Comparison of ENCODE assay signal across 8 mouse cellular contexts in the genomic region with DNA sequence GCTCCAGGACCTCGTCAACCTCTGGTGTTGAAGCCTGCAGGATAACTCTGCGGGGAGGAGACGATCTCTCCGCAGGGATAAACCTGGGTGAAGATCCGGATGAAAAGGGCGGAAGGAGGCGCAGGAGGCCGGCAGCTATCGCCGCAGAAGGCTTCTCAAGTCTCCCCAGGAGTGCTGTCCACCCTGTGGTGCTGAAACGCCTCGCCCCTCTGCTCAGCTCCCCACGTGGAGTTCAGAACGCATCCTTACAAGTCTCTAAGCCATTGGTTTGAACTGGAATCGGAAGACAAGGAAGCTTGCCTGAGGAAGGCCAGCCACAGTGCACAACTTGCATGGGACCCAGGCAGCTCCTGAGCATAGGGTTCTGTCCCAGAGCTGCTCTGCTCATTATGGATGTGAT. TPM values are rescaled to one million over a fixed set of nuclear protein-coding genes. Genes with fewer than 3 reads are reported as not detected.
DNase-seq lines count a peak whose midpoint lies in the region; ATAC-seq lines count a peak whose summit lies in the region.

No protein-coding gene starts in this region.

- ATAC-seq in hindbrain, embryonic 11.5 days (ENCODE audit: low FRiP score): no peak
- no peak for ATAC-seq in limb, embryonic 13.5 days (ENCODE audit: low FRiP score, low read depth)
- ATAC-seq in midbrain, embryonic 15.5 days (replicated peaks): no peak

- H3K4me3 ChIP-seq in embryonic facial prominence, embryonic 10.5 days: peak overlapping the region; percentile 45
- peak overlapping the region; percentile 12; the same call in 1 of the 2 replicates for H3K4me3 ChIP-seq in hindbrain, embryonic 11.5 days (ENCODE audit: low read depth, low read length)
- H3K4me3 ChIP-seq in limb, embryonic 13.5 days: peak overlapping the region; percentile 24
- H3K4me3 ChIP-seq in midbrain, embryonic 15.5 days: no peak overlapping the region

- DNase-seq in gastrocnemius, postnatal 14 days: peak; percentile 65
- DNase-seq in gastrocnemius, postnatal 25 days: no peak
- DNase-seq in embryonic facial prominence, embryonic 10.5 days (ENCODE audit: low spot score): peak; percentile 89
- peak; percentile 78 for DNase-seq in hindbrain, embryonic 11.5 days (ENCODE audit: low spot score)
- peak; percentile 33 for DNase-seq in thymus, postnatal 25 days
- no peak for DNase-seq in MN1 (ENCODE audit: low spot score)

- H3K27me3 ChIP-seq in embryonic facial prominence, embryonic 10.5 days (replicated peaks; ENCODE audit: low read depth, poor library complexity, severe bottlenecking): peaks cover 33% of the 10 kb centered on the region
- H3K27me3 ChIP-seq in hindbrain, embryonic 11.5 days (ENCODE audit: control insufficient read depth, insufficient read depth, low read length): no peaks in the 10 kb centered on the region
- peaks cover 33% of the 10 kb centered on the region for H3K27me3 ChIP-seq in limb, embryonic 13.5 days
- no peaks in the 10 kb centered on the region for H3K27me3 ChIP-seq in midbrain, embryonic 15.5 days (replicated peaks)

- H3K27ac ChIP-seq in embryonic facial prominence, embryonic 10.5 days (replicated peaks): no peak overlapping the region
- H3K27ac ChIP-seq in hindbrain, embryonic 11.5 days (ENCODE audit: low read depth, low read length): no peak overlapping the region
- H3K27ac ChIP-seq in limb, embryonic 13.5 days: no peak overlapping the region
- no peak overlapping the region for H3K27ac ChIP-seq in midbrain, embryonic 15.5 days

- H3K9me3 ChIP-seq in embryonic facial prominence, embryonic 10.5 days: no peaks in the 10 kb centered on the region
- no peaks in the 10 kb centered on the region for H3K9me3 ChIP-seq in hindbrain, embryonic 11.5 days (ENCODE audit: control insufficient read depth, low read length)
- no peaks in the 10 kb centered on the region for H3K9me3 ChIP-seq in limb, embryonic 13.5 days
- H3K9me3 ChIP-seq in midbrain, embryonic 15.5 days: no peaks in the 10 kb centered on the region

- intact Hi-C loops in gastrocnemius, postnatal 14 days (cut with DNase I; ENCODE audit: low total_unique reads): no loop called here

- H3K36me3 ChIP-seq in embryonic facial prominence, embryonic 10.5 days (replicated peaks): no peaks in the 10 kb centered on the region
- H3K36me3 ChIP-seq in hindbrain, embryonic 11.5 days (ENCODE audit: control insufficient read depth, insufficient read depth, low read length): no peaks in the 10 kb centered on the region
- no peaks in the 10 kb centered on the region for H3K36me3 ChIP-seq in limb, embryonic 13.5 days
- no peaks in the 10 kb centered on the region for H3K36me3 ChIP-seq in midbrain, embryonic 15.5 days (replicated peaks)

- WGBS in embryonic facial prominence, embryonic 10.5 days: 2% methylated on average over 15 of the region's 15 CpGs
- WGBS in hindbrain, embryonic 11.5 days: under 1% methylated on average over 15 of the region's 15 CpGs
- WGBS in limb, embryonic 13.5 days: under 1% methylated on average over 15 of the region's 15 CpGs
- WGBS in midbrain, embryonic 15.5 days: 1% methylated on average over 15 of the region's 15 CpGs

- no peak overlapping the region for H3K9ac ChIP-seq in hindbrain, embryonic 11.5 days (ENCODE audit: low read depth, low read length)
- no peak overlapping the region for H3K9ac ChIP-seq in limb, embryonic 13.5 days
- no peak overlapping the region for H3K9ac ChIP-seq in midbrain, embryonic 15.5 days

- peaks cover 28% of the 10 kb centered on the region for H3K4me1 ChIP-seq in embryonic facial prominence, embryonic 10.5 days
- peaks cover 5% of the 10 kb centered on the region; the same call in 1 of the 2 replicates for H3K4me1 ChIP-seq in hindbrain, embryonic 11.5 days (replicated peaks; ENCODE audit: control insufficient read depth, insufficient read depth, low read length)
- peaks cover 5% of the 10 kb centered on the region for H3K4me1 ChIP-seq in limb, embryonic 13.5 days
- peaks cover 20% of the 10 kb centered on the region for H3K4me1 ChIP-seq in midbrain, embryonic 15.5 days

- peak overlapping the region; percentile 31; the same call in 1 of the 2 replicates for H3K4me2 ChIP-seq in hindbrain, embryonic 11.5 days (replicated peaks; ENCODE audit: low read depth, low read length)
- peak overlapping the region; percentile 53 for H3K4me2 ChIP-seq in limb, embryonic 13.5 days (replicated peaks)
- peak overlapping the region; percentile 40 for H3K4me2 ChIP-seq in midbrain, embryonic 15.5 days

RNA-seq across cellular contexts. Expression of gene Car4, which starts 13.6 kb away (rescaled TPM):
- 10 to 100 TPM; 18.3 to 28.3 TPM for total RNA-seq in gastrocnemius, postnatal 14 days (2021)
- total RNA-seq in gastrocnemius, postnatal 25 days (2021): 10 to 100 TPM; 10.2 to 13.5 TPM
- 2.9 and 5.1 TPM in 2 replicates for polyA plus RNA-seq in embryonic facial prominence, embryonic 10.5 days (2016; fragmentation: Nextera tagmentation; extraction: Ambion mirVana)
- 3.0 and 3.7 TPM in 2 replicates for polyA plus RNA-seq in hindbrain, embryonic 11.5 days (2014; fragmentation: Nextera tagmentation; extraction: Ambion mirVana)
- polyA plus RNA-seq in limb, embryonic 13.5 days (2015; fragmentation: Nextera tagmentation; extraction: Ambion mirVana): 0.23 and 0.26 TPM in 2 replicates
- 5.3 and 6.0 TPM in 2 replicates for polyA plus RNA-seq in midbrain, embryonic 15.5 days (2015; fragmentation: Nextera tagmentation; extraction: Ambion mirVana)

RNA-seq across cellular contexts. Expression of gene Znhit3, which starts 27.8 kb away (rescaled TPM):
- total RNA-seq in gastrocnemius, postnatal 14 days (2021): 10 to 100 TPM in 1 of 2 experiments, 1 to 10 TPM in 1; 9.5 to 11.2 TPM
- total RNA-seq in gastrocnemius, postnatal 25 days (2021): 10 to 100 TPM in 1 of 2 experiments, 1 to 10 TPM in 1; 9.6 to 10.2 TPM
- polyA plus RNA-seq in embryonic facial prominence, embryonic 10.5 days (2016; fragmentation: Nextera tagmentation; extraction: Ambion mirVana): 89.1 and 96.8 TPM in 2 replicates
- 68.5 and 71.5 TPM in 2 replicates for polyA plus RNA-seq in hindbrain, embryonic 11.5 days (2014; fragmentation: Nextera tagmentation; extraction: Ambion mirVana)
- polyA plus RNA-seq in limb, embryonic 13.5 days (2015; fragmentation: Nextera tagmentation; extraction: Ambion mirVana): 61.8 and 68.3 TPM in 2 replicates
- 61.8 and 62.8 TPM in 2 replicates for polyA plus RNA-seq in midbrain, embryonic 15.5 days (2015; fragmentation: Nextera tagmentation; extraction: Ambion mirVana)

Comparison
In these comparisons a context has a peak if more than half of its experiments do, and no peak if none do; other contexts are left out.
1. DNase-seq: peak in gastrocnemius, postnatal 14 days (single experiment), embryonic facial prominence, embryonic 10.5 days (single experiment), hindbrain, embryonic 11.5 days (single experiment) and thymus, postnatal 25 days (single experiment); none in gastrocnemius, postnatal 25 days (single experiment) and MN1 (single experiment).
2. Peak in every context shown above with its lines, with median percentiles within 50 percentile points of each other: H3K4me2 ChIP-seq.